Mouse (Mus musculus) liver, embryonic 14.5 days (tissue): Measurements from ENCODE around the gene Dok3.

Source experiments
- CTCF ChIP-seq: IDR thresholded peaks from 2 replicates; pipeline ENCODE4 v1.5.1; 2016; ENCODE audit warnings: antibody characterized with exemption, low read depth, control low read depth
- EP300 ChIP-seq: IDR thresholded peaks from 2 replicates; pipeline ENCODE4 v1.6.1; 2016; ENCODE audit warnings: antibody characterized with exemption, low read depth

- no peak for TF ChIP-seq CTCF
- no peak for TF ChIP-seq EP300
Measured at GRCm38 (mm10) chr13:55555921-55556320, 26.8 kb upstream of the Dok3 start.
